Mouse (Mus musculus): ENCODE measurements around the gene Parl. TPM values are rescaled to one million over a fixed set of nuclear protein-coding genes. Genes with fewer than 3 reads are reported as not detected.

The Parl gene
- polyA plus RNA-seq, 1 experiment from 2014 or later, result 95.2 TPM

- Histone ChIP-seq H3K27ac (no peak overlapping the region), H3K4me2 (replicated peaks) (no peak overlapping the region), H3K9ac (no peak overlapping the region; the same call in 1 of the 2 replicates), H3K4me1 (no peaks in the 10 kb centered on the region), H3K27me3 (no peaks in the 10 kb centered on the region), H3K9me3 (no peaks in the 10 kb centered on the region), H3K36me3 (peaks cover 38% of the 10 kb centered on the region), H3K4me3 (no peak overlapping the region)
- 78% methylated on average over 4 of the region's 4 CpGs for WGBS
- no peak for ATAC-seq (ENCODE audit: insufficient number of reproducible peaks, insufficient read depth, low FRiP score, low TSS enrichment)
Measured at GRCm38 (mm10) chr16:20234406-20234805, 67.8 kb downstream of the Parl start.

Other genes with a start within 250 kb of the Parl start
- 36.9 and 38.7 TPM in 2 replicates for gene Klhl24, start 204.8 kb downstream of the Parl start, polyA plus RNA-seq (2016; fragmentation: Nextera tagmentation; extraction: Ambion mirVana)
- 56.3 and 57.4 TPM in 2 replicates for gene Yeats2, start 161.3 kb downstream of the Parl start, polyA plus RNA-seq (2016; fragmentation: Nextera tagmentation; extraction: Ambion mirVana)
- 0.92 and 1.2 TPM in 2 replicates for gene Map6d1, start 61.0 kb downstream of the Parl start, polyA plus RNA-seq (2016; fragmentation: Nextera tagmentation; extraction: Ambion mirVana)
- not detected in 2 replicates for gene Cyp2ab1, start 23.0 kb upstream of the Parl start, polyA plus RNA-seq (2016; fragmentation: Nextera tagmentation; extraction: Ambion mirVana)
- gene Abcc5, start 124.0 kb upstream of the Parl start, polyA plus RNA-seq (2016; fragmentation: Nextera tagmentation; extraction: Ambion mirVana), result 99.6 and 107 TPM in 2 replicates
- gene Eif2b5, start 196.4 kb upstream of the Parl start, polyA plus RNA-seq (2016; fragmentation: Nextera tagmentation; extraction: Ambion mirVana), result 135 and 137 TPM in 2 replicates
- 33.1 and 33.2 TPM in 2 replicates for gene Dvl3, start 214.6 kb upstream of the Parl start, polyA plus RNA-seq (2016; fragmentation: Nextera tagmentation; extraction: Ambion mirVana)
- 657 and 677 TPM in 2 replicates for gene Ap2m1, start 233.1 kb upstream of the Parl start, polyA plus RNA-seq (2016; fragmentation: Nextera tagmentation; extraction: Ambion mirVana)
- gene Abcf3, start 246.2 kb upstream of the Parl start, polyA plus RNA-seq (2016; fragmentation: Nextera tagmentation; extraction: Ambion mirVana), result 72.4 and 79.1 TPM in 2 replicates

All from embryonic facial prominence, embryonic 12.5 days (tissue).